Mouse (Mus musculus): ENCODE measurements around the gene Stoml1.

Gene Stoml1

DNA sequence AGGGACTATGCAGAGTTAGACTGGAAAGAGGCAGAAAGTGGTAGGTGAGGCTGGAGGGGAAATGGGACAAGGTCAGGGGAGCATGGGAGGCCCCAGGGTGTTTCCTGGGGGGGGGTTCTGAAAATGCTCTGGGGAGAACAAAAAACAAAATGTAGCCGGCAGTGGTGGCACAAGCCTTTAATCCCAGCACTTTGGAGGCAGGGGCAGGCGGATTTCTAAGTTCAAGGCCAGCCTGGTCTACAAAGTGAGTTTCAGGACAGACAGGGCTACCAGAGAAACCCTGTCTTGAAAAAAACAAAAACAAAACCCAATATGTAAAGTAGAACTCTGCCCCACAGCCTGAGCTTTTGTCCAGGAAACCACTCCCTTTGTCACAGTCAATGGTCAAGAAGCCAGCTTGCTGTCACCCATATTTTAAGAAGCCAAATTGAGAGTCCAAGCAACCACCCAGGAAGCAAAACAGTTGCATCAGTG is 19.1 kb downstream of the Stoml1 start:
- DNase-seq (ENCODE audit: low spot score): no peak

DNA sequence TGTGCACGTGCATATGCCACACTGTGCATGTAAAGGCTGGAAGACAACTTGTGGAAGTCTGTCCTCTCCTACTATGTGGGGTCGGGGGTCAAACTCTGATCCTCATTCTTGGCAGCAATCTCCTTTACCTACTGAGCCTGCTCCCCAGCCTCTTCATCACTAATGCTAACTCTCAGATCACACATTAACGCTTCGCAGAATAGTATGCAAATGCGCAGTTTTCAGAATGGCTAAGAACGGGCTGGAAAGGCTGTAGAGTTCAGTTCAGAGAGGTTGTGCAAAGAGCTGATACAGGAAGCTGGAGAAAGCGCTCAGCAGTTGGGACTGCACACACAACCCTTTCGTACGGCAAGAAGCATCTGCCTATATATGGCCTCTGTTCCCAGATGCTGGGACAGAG is 19.9 kb downstream of the Stoml1 start:
- DNase-seq (ENCODE audit: low spot score): no peak

DNA sequence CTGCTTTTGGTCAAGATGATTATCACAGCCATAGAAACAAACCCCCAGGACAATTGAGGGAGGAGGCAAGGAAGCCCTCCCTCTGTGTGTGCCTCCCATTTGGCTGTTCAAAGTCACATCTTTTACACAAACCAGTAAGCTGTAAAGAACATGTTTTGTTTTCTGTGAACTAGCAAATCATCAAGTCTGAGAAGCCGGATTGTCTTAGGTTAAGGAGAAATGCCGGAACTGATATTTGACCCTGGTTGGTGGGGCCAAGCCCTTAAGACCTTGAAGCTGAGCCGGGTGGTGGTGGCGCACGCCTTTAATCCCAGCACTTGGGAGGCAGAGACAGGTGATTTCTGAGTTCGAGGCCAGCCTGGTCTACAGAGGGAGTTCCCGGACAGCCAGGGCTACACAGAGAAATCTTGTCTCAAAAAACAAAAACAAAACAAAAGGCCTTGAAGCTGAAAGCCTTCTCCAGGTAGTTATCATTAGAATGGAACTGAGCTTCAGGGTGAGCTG is 21.2 kb downstream of the Stoml1 start:
- DNase-seq (ENCODE audit: low spot score): no peak

DNA sequence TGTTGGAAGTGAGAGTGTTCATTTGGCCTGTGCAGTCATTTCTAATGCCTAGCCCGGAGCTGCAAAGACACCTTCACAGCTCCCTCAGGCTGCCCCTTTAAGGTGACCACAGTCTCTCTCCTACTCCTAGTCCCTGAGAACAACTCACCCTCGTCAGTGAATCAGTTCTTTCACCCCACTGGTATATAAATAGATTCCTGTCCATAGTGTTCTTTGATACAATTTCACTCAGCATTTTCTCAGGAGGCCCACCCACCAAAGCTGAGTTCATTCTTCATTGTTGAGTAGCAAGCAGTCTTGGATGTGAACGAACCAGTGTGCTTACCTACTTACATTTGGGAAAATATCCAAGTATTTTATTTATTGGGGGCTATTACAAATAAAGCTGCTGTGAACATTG is 21.7 kb downstream of the Stoml1 start:
- DNase-seq (ENCODE audit: low spot score): no peak

DNA sequence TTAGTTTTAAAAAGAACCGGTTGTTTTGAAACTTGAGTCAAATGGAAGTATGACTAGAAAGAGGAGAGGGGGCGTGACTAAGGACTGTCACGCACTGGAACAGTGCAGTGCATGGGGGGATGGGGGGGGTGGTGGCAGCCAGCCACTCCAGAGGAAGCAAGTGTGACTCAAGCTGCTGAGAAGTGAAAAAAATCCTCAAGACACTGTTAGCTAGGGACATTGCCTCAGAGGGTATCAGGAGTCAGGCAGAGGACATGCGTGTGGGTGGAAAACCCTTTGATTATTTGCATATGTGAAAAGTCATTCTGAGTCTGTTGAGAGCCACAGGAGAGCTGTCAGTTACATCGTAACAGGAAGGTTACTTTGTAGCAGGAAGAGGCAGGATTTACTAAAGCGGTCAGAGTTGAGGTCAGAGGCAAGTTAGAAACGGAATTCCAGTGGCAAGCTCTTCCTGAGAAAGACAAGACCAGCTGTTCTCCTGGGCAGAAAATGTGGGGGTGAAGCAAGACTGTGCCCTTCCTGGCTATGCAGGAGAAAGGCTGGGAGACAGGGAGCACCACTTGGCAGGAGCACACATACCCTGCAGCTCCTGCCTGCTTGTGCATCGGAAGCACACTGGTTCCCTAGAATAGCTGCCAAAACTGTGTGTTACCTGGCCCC is 22.3 kb downstream of the Stoml1 start:
- DNase-seq (ENCODE audit: low spot score): no peak

DNA sequence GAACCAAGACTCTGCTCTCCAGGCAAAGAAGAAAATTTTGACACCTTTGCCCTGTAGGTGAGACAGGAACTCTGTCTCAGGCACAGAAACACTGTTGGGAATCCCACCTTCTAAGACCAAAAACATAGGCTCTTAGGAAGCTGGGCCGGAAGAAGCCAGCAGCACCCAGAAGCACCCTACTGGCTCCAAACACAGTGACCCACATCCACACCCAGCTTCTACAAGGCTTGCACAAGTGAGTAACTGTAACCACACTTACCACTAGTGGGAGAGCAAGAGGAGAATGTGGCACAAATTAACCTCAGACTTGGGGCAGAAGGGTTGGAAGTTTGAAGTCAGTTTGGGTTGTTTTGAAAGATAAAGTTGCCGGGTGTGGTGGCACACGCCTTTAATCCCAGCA is 22.8 kb downstream of the Stoml1 start:
- no peak for DNase-seq (ENCODE audit: low spot score)

DNA sequence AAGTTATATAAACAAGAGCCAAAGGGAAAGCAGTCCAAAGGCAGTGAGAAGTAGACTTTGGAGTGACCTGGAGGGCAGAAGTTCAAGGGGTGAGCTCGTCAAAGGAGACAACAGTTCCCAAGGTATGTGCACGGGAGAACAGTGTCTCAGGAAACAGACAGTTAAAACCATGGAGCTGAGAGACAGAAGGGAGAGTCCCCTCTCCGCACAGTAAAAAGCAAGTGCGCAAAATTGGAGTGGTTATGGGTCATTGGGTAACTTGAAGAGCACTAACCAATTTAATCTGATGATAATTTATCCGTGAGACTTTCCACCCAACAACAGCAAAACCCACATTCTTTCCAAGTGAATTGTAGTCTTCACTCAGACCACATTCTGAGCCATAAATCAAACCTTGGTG is 23.4 kb downstream of the Stoml1 start:
- no peak for DNase-seq (ENCODE audit: low spot score)

DNA sequence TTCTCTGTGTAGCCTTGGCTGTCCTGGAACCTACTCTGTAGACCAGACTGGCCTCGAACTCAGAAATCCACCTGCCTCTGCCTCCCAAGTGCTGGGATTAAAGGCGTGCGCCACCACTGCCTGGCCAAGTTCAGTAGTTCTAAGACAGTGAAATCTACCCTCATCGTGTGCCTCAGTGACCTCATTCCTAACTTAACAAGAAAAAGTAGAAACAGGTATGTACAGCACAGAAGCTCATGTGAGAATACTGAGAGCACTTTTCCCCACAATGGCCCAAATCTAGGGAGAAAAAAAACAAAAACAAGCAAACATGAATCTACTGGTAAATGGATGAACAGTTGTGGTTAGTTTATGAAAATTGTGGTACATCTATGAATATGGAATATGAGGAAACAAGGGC is 25.3 kb downstream of the Stoml1 start:
- no peak for DNase-seq (ENCODE audit: low spot score)

DNA sequence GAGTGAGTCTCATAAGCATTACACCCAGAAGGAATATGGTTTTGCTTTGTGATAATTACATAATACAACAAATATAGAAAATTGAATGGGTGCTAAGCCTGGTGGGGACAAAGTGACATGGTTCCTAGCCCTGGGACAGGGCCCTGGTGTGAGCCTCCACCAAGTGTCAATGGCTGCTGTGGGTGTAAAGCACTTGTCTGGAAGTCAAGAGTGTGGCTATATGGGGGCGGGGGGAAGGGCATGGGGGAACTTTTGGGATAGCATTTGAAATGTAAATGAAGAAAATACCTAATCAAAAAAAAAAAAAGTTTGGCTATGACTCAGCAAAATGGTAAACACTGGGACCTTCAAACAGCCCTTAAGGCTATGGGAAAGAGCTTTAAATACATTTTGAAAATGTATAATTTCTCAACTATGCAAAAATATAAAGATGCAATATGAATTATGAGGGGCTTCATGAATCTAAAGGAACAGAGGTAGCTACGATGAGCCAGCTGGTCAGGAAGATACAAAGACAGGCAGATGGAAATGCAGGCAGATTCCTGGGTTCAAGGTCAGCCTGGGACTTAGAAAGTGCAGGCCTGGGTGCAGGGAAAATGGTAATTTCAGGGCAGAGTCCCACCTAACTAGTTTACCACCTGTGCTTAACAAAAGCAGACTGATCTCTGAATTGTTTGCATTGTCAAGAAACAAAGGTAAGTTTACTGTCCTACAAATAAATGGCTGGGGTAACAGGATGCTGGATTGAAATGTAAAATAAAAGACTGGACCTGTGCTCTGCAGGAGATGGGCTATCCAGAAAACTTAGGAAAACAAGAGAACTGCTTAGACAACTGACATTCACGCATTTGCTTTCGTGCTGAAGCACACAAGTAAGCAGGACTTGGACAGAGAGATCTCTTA is 26.1 kb downstream of the Stoml1 start:
- DNase-seq (ENCODE audit: low spot score): no peak

DNA sequence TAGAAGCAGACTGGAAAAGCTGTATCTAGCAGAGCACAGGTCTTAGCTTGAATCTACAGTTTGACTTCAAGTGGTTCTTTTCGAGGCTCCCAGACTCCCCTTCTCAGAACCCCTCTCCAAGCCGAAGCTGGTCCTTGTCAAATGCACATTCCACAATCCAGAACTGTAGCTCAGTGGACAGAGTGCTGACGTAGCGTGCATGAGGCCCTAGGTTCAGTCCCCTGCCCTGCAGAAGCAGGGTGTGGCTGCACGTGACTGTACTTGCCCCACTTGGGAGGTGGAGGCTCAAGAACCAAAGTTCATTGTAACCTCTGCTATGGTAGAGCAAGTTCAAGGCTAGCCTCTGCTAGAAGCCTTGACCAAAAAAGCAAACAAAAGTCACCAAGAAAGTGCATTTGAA is 26.8 kb downstream of the Stoml1 start:
- no peak for DNase-seq (ENCODE audit: low spot score)

DNA sequence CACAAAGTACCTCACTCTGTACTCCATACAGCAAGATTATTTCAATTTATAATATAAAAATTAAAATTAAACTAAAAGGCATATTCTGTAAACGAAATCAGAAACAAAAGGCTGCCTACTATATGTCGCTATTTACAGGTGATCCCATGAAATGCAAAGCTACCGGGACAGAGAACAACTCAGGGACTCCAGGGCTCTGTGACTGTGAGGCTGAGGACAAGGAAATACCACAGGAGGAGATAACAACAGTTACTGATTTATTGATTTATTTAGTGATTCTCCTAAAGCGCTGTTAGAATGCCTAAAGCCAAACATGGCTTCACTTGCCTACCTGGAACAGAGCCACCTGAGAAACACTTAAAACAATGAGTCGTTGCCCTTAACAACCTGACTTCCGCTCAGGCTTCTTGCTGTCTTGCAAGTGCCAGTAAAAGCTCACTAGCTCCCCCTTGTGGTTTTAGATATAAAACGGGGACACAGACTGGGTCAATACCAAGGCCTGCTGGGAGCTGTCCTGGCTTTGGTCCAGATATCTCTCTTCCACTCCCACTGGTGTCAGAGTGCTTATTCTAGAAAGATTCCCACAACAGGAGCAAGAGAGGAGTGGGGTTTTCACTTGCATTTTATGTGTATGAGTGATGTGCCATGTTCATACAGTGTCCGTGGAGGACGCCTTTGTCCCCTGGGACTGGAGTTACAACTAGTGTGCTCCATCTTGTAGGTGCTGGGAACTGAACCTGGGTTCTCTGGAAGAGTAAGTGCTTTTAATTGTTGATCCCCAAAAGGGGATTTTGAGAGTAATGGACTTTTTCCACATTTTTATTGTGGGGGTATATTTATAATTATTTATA is 27.5 kb downstream of the Stoml1 start:
- peak; percentile 64 for DNase-seq (ENCODE audit: low spot score)

DNA sequence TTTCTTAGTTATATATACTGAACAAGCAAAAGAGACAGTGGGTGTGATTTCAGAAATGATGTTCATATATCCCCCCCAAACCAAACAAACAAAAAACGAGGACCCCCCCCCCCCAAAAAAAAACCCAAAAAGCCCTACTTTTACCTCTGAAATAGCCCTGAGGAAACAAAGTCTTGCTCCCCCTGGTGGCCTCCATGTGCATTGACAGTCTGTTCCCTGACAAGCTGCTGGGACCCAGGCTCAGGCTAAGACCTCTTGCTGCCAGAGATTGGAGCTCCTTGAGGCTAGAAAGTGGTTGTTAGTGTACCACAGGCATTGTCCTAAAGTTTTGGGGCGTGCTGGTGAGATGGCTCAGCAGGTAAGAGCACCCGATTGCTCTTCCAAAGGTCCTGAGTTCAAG is 28.6 kb downstream of the Stoml1 start:
- DNase-seq (ENCODE audit: low spot score): no peak

DNA sequence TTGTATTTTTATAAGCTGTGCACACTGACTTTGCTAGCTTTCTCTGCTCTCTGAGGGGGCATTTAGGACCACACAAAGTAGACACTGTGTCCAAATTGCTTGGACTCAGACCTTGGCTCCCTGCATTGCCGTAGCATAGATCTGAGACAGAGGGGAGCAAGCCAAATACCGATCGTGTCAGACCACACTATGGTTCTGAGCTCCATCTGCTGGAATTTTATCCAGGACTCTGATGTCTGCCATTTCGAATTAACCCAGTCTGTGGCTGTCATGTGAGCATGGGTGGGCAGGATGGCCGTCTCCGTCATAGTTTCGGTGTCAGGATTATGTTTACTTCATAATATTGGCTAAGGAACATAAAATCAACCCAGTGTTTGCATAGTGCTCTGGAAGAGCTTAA is 30.5 kb downstream of the Stoml1 start:
- no peak for DNase-seq (ENCODE audit: low spot score)

DNA sequence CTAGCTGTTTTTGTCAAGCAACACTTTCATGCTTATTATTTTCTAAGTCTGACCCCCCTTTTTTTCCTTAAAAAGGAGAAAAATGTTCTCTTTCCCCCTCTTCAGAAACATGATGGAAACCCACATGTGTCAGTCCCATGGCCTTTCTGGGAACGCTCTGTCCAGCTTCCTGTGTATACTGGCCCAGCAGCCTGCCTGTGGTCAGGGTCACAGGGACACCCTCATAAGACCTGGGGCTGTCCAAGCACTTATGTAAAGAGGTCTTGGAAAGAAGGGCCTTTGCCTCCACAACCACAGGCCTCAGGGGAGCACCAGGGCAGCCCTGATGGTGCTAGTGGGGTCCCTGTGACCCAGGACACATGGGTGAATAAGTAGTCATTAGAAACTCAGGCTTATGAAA is 36.1 kb downstream of the Stoml1 start:
- no peak for DNase-seq (ENCODE audit: low spot score)

DNA sequence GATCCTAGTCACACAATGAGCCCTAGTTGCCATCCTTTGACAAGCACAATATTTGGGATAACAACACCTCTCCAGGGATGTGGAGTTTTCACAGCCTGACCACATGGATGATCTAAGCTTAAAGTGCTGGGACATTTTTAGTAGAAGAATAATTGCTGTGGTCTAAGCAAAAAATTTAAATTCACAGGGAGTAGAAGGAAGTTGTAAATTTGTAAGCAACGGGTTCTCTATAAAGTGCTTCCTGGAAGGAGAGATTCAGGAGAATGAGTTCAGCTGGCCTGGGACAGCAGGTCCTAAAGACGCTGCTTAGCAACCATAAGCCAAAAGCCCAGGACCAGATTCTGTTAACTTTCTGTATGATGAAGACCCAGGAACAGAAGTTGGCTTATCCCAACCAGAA is 36.9 kb downstream of the Stoml1 start:
- DNase-seq (ENCODE audit: low spot score): no peak

DNA sequence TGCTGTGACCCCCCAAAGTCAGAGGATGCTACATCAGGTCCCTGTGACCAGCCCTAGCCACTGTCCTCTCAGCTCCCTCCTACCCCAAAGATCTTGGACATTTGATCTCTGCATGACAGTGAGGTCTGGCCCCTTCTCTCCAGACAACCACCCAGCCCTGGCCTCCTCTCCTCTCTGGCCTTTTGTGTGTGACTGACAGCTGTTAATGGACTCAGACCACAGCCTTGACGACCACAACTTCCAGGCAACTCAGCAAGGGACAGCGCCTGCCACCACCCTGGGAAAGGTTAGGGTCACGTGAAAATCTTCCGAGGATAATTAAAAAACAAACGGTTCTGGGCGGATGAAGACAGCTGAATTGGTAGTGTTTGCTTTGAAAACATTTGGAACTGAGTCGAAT is 41.6 kb downstream of the Stoml1 start:
- no peak for DNase-seq (ENCODE audit: low spot score)

DNA sequence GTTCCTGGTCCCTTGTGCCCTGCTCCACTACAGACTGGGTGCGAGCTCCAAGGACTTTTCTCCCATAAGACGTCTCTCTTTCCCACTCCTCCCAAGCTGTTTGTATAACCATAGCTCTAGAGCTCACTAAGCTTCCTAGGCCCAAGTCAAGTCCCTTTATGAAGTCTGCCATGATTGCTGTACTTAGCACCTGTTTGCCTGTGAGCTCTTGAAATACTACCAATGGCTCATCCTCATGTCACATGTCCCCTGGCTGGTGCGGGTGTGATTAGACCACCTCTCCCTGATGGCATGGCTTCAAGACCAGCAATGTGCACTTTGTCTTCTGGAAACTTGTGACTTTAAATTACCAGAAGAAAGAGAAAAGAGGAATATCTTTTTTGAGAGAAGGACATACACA is 42.4 kb downstream of the Stoml1 start:
- no peak for DNase-seq (ENCODE audit: low spot score)

DNA sequence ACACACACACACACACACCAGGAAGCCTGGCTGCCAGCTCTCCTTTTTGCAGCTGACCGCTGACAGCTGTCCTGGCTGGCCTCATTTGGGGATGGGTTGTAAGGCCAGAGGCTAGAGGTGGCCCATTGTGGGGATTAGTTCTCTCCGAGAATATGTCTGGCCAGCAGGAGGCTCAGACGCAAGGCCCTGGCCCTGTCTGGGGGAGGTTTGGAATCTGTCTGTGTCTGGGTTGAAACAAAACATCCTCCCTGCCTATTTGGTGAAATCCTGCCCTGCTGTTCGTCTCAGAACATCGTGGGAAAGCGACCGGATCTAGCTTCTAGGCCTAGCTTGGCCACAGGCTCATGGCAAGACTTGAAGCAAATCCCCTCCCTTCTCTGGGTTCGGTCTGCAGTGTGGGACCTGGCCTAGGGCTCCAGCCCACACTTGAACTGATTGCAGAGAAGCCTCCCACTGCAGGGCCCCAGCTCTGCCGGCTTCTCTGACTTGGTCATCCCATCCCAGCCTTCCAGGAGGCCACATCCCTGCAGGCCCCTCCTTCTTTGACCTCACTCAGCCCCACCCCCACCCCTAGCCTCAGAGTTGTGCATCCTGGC is 42.9 kb downstream of the Stoml1 start:
- no peak for DNase-seq (ENCODE audit: low spot score)

DNA sequence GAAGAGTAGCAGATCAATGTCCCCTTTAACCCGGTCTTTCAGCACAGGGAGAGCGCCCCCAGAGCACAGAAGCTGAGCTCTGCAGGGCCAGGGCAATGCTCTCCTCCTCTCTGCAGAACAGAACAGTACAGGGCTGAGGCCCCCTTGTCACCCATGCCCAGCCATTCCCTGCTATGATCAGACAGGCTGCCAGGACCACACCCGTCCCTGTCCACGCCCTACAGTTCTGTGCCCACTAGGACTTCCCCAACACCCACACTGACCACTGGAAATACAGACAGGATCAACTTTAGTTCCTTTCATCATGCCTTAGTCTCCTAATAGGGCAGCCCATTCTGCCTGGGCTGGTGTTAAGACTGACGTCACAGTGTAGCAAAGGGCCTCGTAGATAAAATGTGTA is 44.1 kb downstream of the Stoml1 start:
- DNase-seq (ENCODE audit: low spot score): no peak

DNA sequence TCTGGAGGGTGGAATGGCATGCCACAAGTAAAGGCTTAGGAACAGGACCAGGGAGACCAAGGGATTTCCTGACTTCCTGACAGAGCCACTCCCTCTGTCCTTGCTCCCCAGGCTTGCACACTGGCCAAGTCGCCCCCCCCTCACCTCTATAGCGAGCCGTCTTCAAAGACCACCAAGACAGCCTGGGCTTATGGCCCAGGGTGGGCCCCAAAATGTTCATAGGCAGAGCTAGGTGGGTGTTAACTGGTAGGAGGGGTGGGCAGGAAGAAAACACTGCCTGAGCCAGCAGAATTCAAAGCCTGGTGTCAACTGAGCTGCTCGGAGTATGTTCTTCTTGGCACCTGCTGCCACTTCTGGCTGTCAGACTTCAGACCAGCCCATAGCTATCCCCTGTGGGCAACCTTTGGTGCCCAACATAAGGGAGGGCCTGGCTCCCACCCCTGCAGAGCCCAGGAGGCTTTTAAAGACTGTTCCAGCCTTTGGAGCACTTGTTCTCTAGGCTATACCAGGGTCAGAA is 45.1 kb downstream of the Stoml1 start:
- no peak for DNase-seq (ENCODE audit: low spot score)

DNA sequence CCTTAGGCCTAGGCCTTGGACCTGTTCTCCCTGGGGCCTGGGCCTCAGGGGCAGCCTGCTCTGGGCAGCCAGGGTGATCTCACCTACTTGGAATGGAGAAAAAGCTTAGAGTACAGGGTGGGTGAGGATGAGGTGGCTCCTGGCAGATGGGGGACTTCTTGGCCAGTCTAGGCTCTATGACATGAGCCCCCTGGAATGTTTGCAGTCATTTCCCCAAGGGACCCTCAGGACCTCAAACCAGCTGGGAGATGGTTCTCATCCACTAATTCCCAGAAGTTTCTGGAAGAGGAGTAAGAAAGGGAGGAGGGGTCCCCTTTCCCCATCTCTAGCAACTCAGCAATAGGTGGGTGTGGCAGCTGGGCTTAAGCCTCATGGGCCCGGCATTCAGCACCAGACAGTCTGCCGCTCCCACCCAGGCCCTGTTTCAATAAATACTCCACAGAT is 46.4 kb downstream of the Stoml1 start:
- DNase-seq (ENCODE audit: low spot score): no peak

DNA sequence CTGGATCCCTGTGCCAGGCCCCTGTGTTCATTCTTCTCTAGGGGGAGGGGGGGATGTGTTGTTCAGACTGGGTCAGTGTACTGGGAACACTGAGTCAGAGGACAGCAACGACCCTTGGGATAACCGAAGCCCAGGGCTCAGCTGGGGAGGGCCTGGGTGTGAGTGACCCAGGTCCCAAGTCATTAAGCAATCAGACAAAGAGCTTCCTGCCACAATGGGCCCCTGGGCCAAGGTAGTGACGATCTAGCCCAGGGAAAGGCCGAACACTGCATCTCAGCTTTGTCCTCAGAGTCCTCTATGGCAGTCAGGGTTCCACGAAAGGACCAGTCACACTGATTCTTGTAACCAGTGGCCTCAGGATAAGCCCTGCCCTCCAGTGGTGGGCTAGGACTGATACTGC is 50.2 kb downstream of the Stoml1 start:
- no peak for DNase-seq (ENCODE audit: low spot score)
